Mouse (Mus musculus): ENCODE data around the gene Arl8b. TPM values are rescaled to one million over a fixed set of nuclear protein-coding genes. Genes with fewer than 3 reads are reported as not detected.

Arl8b gene
- 104 and 110 TPM in 2 replicates for polyA plus RNA-seq (2015; fragmentation: Nextera tagmentation; extraction: Ambion mirVana)

DNA sequence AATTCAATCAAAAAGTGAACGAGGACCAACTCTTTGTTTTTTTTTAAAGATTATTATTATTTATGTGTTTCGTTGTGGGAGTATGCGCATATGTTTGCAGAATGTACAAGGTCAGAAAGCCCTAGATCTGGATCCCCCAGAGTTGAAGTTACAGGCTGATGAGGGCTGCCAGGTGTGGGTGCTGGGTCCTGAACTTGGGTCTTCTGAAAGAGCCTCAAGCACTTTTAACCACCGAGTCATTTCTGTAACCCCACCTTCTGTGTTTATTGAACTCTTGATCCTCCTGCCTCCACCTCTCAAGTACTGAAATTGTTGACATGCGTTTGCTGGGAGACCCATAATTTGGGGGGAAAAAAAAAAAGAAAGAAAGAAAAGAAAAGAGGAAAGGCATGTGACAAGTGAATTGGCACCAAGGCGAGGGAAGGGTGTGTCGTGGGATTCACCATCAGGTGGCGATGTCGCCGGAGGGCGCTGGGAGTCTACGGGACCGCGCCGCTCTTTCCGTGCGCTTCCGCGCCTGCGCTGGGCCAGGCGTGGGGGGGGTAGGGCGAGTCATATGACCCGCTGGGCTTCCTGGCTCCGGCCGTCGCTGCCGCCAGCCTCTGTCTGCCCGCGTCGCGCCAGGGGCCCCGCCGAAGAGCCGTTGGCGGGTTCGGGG, at the start of gene Arl8b:
TSS of gene Arl8b (plus strand) at position 574 of the 658 bp plus-strand sequence.
- no peaks in the 10 kb centered on the region for H3K9me3 ChIP-seq (ENCODE audit: control insufficient read depth, low read length)
- H3K4me1 ChIP-seq (replicated peaks; ENCODE audit: control insufficient read depth, insufficient read depth, low read length): peaks cover 17% of the 10 kb centered on the region
- H3K4me3 ChIP-seq (replicated peaks; ENCODE audit: low read length): peak within 1 kb of the TSS; percentile 97
- H3K9ac ChIP-seq (replicated peaks; ENCODE audit: low read depth, low read length): peak within 1 kb of the TSS; percentile 93
- H3K27ac ChIP-seq (ENCODE audit: low read length): peak within 1 kb of the TSS; percentile 76
- no peaks in the 10 kb centered on the region for H3K27me3 ChIP-seq (replicated peaks; ENCODE audit: control insufficient read depth, insufficient read depth, low read length)
- no peaks in the 10 kb centered on the region for H3K36me3 ChIP-seq (ENCODE audit: control insufficient read depth, insufficient read depth)
- H3K4me2 ChIP-seq (ENCODE audit: low read length): peak within 1 kb of the TSS; percentile 58
- WGBS: 10% methylated on average over 36 of the region's 36 CpGs
- peak; percentile 96 for ATAC-seq

DNA sequence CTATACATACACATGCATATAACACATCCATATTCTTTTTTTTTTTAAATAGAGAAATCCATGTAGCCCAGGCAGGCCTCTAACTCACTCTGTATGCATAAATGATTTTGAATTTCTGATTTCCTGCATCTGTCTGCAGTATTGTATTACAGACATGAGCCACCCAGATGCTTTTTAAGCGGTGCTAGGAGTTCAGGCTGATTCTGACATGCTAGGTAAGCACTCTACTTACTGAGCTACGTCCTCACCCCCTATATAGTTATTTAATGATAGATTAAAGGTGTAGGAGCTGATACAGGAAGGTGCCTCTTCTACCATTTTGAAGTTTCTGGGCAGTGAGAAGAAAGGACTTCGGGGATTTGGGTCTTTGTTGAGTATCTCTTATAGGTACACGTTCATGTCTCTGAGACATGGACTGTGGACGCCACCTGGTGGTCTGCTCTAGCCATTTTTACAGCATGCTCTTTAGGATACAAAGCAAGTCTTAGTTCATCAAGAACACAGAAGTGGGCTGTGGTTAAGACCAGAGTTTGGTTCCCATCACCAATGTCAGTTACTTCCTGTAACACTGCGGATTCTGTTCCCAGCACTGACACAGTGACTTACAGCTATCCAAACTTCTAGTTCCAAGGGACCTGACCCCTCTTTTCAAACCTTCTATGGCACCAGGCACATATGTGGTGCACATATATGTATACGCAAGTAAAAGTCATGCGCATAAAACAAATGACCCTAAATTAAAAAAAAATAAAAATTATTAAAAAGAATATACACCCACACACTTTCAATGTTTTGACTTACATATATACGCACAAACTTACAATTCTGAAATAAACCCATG, 46.8 kb upstream of the Arl8b start:
- peaks cover 4% of the 10 kb centered on the region; the same call in 1 of the 2 replicates for H3K4me1 ChIP-seq (replicated peaks; ENCODE audit: control insufficient read depth, insufficient read depth, low read length)
- no peak overlapping the region for H3K27ac ChIP-seq (ENCODE audit: low read length)
- no peak overlapping the region for H3K4me2 ChIP-seq (ENCODE audit: low read length)
- H3K27me3 ChIP-seq (replicated peaks; ENCODE audit: control insufficient read depth, insufficient read depth, low read length): no peaks in the 10 kb centered on the region
- H3K36me3 ChIP-seq (ENCODE audit: control insufficient read depth, insufficient read depth): no peaks in the 10 kb centered on the region
- peak; percentile 79 for ATAC-seq
- H3K9me3 ChIP-seq (ENCODE audit: control insufficient read depth, low read length): no peaks in the 10 kb centered on the region
- no peak overlapping the region for H3K4me3 ChIP-seq (replicated peaks; ENCODE audit: low read length)
- 49% methylated on average over 9 of the region's 9 CpGs for WGBS
- H3K9ac ChIP-seq (replicated peaks; ENCODE audit: low read depth, low read length): no peak overlapping the region

- ATAC-seq: peak; percentile 87
- WGBS: 58% methylated on average over 9 of the region's 9 CpGs
- Histone ChIP-seq H3K4me1 (replicated peaks; ENCODE audit: control insufficient read depth, insufficient read depth, low read length) (peaks cover 4% of the 10 kb centered on the region; the same call in 1 of the 2 replicates), H3K27me3 (replicated peaks; ENCODE audit: control insufficient read depth, insufficient read depth, low read length) (no peaks in the 10 kb centered on the region), H3K36me3 (ENCODE audit: control insufficient read depth, insufficient read depth) (no peaks in the 10 kb centered on the region), H3K9me3 (ENCODE audit: control insufficient read depth, low read length) (no peaks in the 10 kb centered on the region), H3K9ac (replicated peaks; ENCODE audit: low read depth, low read length) (no peak overlapping the region), H3K4me2 (ENCODE audit: low read length) (no peak overlapping the region), H3K27ac (ENCODE audit: low read length) (no peak overlapping the region), H3K4me3 (replicated peaks; ENCODE audit: low read length) (no peak overlapping the region)
Observed at GRCm38 (mm10) chr6:108738463-108739203, 44.3 kb upstream of the Arl8b start.

DNA sequence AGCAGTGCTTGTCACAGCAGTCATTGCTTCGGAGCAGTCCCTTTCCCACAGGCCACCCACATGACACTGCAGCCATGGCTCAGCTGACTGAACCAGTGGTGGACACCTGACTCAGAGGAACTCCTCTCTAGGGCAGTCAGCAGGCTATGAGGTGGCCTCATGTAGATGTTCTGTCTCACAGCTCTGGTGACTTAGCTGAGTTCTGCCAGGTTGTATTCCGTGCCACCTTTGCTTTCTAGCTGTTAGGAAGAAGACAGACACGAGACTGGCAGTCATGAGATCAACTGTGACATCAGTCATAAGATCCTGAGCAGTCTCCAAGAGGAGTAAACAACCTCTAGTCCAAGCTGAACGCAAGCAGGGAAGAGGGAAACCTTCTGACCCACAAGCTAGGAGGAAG, 42.3 kb upstream of the Arl8b start:
- Histone ChIP-seq H3K4me3 (replicated peaks; ENCODE audit: low read length) (no peak overlapping the region), H3K9me3 (ENCODE audit: control insufficient read depth, low read length) (no peaks in the 10 kb centered on the region), H3K27ac (ENCODE audit: low read length) (no peak overlapping the region), H3K4me2 (ENCODE audit: low read length) (no peak overlapping the region), H3K4me1 (replicated peaks; ENCODE audit: control insufficient read depth, insufficient read depth, low read length) (peaks cover 4% of the 10 kb centered on the region; the same call in 1 of the 2 replicates), H3K36me3 (ENCODE audit: control insufficient read depth, insufficient read depth) (no peaks in the 10 kb centered on the region), H3K9ac (replicated peaks; ENCODE audit: low read depth, low read length) (no peak overlapping the region), H3K27me3 (replicated peaks; ENCODE audit: control insufficient read depth, insufficient read depth, low read length) (no peaks in the 10 kb centered on the region)
- 83% methylated on average over 4 of the region's 4 CpGs for WGBS
- no peak for ATAC-seq

- Histone ChIP-seq H3K4me3 (replicated peaks; ENCODE audit: low read length) (no peak overlapping the region), H3K4me1 (replicated peaks; ENCODE audit: control insufficient read depth, insufficient read depth, low read length) (peaks cover 2% of the 10 kb centered on the region; the same call in 1 of the 2 replicates), H3K27me3 (replicated peaks; ENCODE audit: control insufficient read depth, insufficient read depth, low read length) (no peaks in the 10 kb centered on the region), H3K36me3 (ENCODE audit: control insufficient read depth, insufficient read depth) (no peaks in the 10 kb centered on the region), H3K27ac (ENCODE audit: low read length) (no peak overlapping the region), H3K4me2 (ENCODE audit: low read length) (no peak overlapping the region), H3K9me3 (ENCODE audit: control insufficient read depth, low read length) (no peaks in the 10 kb centered on the region), H3K9ac (replicated peaks; ENCODE audit: low read depth, low read length) (no peak overlapping the region)
- no peak for ATAC-seq
- WGBS: 76% methylated on average over 5 of the region's 5 CpGs
Observed at GRCm38 (mm10) chr6:108743730-108744129, 39.2 kb upstream of the Arl8b start.

DNA sequence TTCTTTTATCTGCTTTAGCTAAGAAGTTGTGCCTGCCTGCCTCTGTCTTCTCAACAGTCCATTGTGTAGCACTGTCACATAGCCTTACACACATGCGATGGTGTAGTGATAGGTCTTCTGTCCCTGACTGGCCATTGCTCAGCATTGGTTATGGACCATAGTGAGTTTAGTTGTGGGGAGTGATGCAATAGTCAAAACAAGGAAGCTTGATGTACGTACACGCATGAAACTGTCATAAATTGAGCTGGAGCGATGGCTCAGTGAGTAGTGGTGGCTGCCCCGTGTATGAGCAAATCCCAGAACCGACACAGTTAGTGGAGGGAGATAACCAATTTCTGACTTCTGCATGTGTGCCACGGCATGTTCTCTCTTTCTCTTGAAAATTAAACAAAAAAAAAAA, 31.6 kb upstream of the Arl8b start:
- no peaks in the 10 kb centered on the region for H3K27me3 ChIP-seq (replicated peaks; ENCODE audit: control insufficient read depth, insufficient read depth, low read length)
- ATAC-seq: no peak
- no peak overlapping the region for H3K27ac ChIP-seq (ENCODE audit: low read length)
- no peaks in the 10 kb centered on the region for H3K4me1 ChIP-seq (replicated peaks; ENCODE audit: control insufficient read depth, insufficient read depth, low read length)
- no peak overlapping the region for H3K4me3 ChIP-seq (replicated peaks; ENCODE audit: low read length)
- 88% methylated on average over 7 of the region's 7 CpGs for WGBS
- no peak overlapping the region for H3K9ac ChIP-seq (replicated peaks; ENCODE audit: low read depth, low read length)
- H3K36me3 ChIP-seq (ENCODE audit: control insufficient read depth, insufficient read depth): no peaks in the 10 kb centered on the region
- no peaks in the 10 kb centered on the region for H3K9me3 ChIP-seq (ENCODE audit: control insufficient read depth, low read length)
- H3K4me2 ChIP-seq (ENCODE audit: low read length): no peak overlapping the region

DNA sequence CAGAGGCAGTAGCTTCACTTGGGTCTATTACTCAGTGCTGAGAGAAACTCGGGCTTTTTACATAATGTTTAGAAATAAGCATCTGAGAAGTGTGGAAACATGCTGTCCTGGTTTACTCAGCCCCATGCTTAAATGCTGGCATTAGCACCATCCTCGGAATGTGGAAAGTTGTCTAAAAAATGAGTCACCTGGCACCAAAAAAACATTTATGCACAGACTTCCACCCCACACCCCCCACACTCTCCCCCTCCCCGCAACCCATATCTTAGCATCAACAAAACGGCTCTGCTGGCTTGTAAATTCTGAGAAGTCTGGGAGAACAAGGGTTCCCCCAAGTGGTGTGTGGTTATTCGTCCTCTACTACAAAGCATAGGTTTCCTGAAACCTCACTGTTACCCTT, 30.5 kb upstream of the Arl8b start:
- Histone ChIP-seq H3K4me1 (replicated peaks; ENCODE audit: control insufficient read depth, insufficient read depth, low read length) (no peaks in the 10 kb centered on the region), H3K4me3 (replicated peaks; ENCODE audit: low read length) (no peak overlapping the region), H3K4me2 (ENCODE audit: low read length) (no peak overlapping the region), H3K9me3 (ENCODE audit: control insufficient read depth, low read length) (no peaks in the 10 kb centered on the region), H3K27ac (ENCODE audit: low read length) (no peak overlapping the region), H3K36me3 (ENCODE audit: control insufficient read depth, insufficient read depth) (no peaks in the 10 kb centered on the region), H3K27me3 (replicated peaks; ENCODE audit: control insufficient read depth, insufficient read depth, low read length) (no peaks in the 10 kb centered on the region), H3K9ac (replicated peaks; ENCODE audit: low read depth, low read length) (no peak overlapping the region)
- WGBS: 65% methylated on average over 5 of the region's 5 CpGs
- no peak for ATAC-seq

GRCm38 (mm10) chr6:108753536-108753935, 29.4 kb upstream of the Arl8b start:
- no peak overlapping the region for H3K27ac ChIP-seq (ENCODE audit: low read length)
- H3K4me2 ChIP-seq (ENCODE audit: low read length): no peak overlapping the region
- no peaks in the 10 kb centered on the region for H3K9me3 ChIP-seq (ENCODE audit: control insufficient read depth, low read length)
- no peak for ATAC-seq
- WGBS: 84% methylated on average over 1 of the region's 1 CpGs
- no peaks in the 10 kb centered on the region for H3K4me1 ChIP-seq (replicated peaks; ENCODE audit: control insufficient read depth, insufficient read depth, low read length)
- H3K9ac ChIP-seq (replicated peaks; ENCODE audit: low read depth, low read length): no peak overlapping the region
- H3K27me3 ChIP-seq (replicated peaks; ENCODE audit: control insufficient read depth, insufficient read depth, low read length): no peaks in the 10 kb centered on the region
- H3K36me3 ChIP-seq (ENCODE audit: control insufficient read depth, insufficient read depth): no peaks in the 10 kb centered on the region
- H3K4me3 ChIP-seq (replicated peaks; ENCODE audit: low read length): no peak overlapping the region

GRCm38 (mm10) chr6:108754376-108754775, 28.5 kb upstream of the Arl8b start:
- Histone ChIP-seq H3K9me3 (ENCODE audit: control insufficient read depth, low read length) (no peaks in the 10 kb centered on the region), H3K4me1 (replicated peaks; ENCODE audit: control insufficient read depth, insufficient read depth, low read length) (no peaks in the 10 kb centered on the region), H3K36me3 (ENCODE audit: control insufficient read depth, insufficient read depth) (no peaks in the 10 kb centered on the region), H3K27ac (ENCODE audit: low read length) (no peak overlapping the region), H3K27me3 (replicated peaks; ENCODE audit: control insufficient read depth, insufficient read depth, low read length) (no peaks in the 10 kb centered on the region), H3K4me2 (ENCODE audit: low read length) (no peak overlapping the region), H3K4me3 (replicated peaks; ENCODE audit: low read length) (no peak overlapping the region), H3K9ac (replicated peaks; ENCODE audit: low read depth, low read length) (no peak overlapping the region)
- no peak for ATAC-seq
- 95% methylated on average over 1 of the region's 1 CpGs for WGBS
